Mouse (Mus musculus) G1E (cell line): ENCODE results near the gene Lrba. TPM values are rescaled to one million over a fixed set of nuclear protein-coding genes. Genes with fewer than 3 reads are reported as not detected.

ENCODE experiments used
- ATAC-seq: 2 replicates; pipeline ENCODE4 v1.8.0; 2016; ENCODE audit warnings: mild to moderate bottlenecking; ENCODE audit not compliant: insufficient number of reproducible peaks, poor library complexity, low FRiP score, severe bottlenecking; ENCODE audit errors: extremely low read depth
- DNase-seq: peaks from one replicate; pipeline ENCODE4 v3.0.0; 2012; ENCODE audit warnings: low spot score
- H3K27me3 ChIP-seq: 2 replicates; pipeline ENCODE4 v1.6.1; 2012; ENCODE audit warnings: mild to moderate bottlenecking, low read length, inconsistent platforms; ENCODE audit not compliant: insufficient read depth
- H3K36me3 ChIP-seq: replicated peaks from 2 replicates; pipeline ENCODE3; 2012; ENCODE audit warnings: mild to moderate bottlenecking, inconsistent platforms
- H3K4me1 ChIP-seq: 2 replicates; pipeline ENCODE4 v1.6.1; 2012; ENCODE audit warnings: low read depth, low read length, inconsistent platforms, mixed read lengths; ENCODE audit not compliant: insufficient read depth
- H3K4me3 ChIP-seq: 2 replicates; pipeline ENCODE4 v1.5.1; 2012; ENCODE audit warnings: low read depth, mild to moderate bottlenecking, inconsistent platforms, low read length, moderate library complexity, mixed read lengths
- H3K9me3 ChIP-seq: replicated peaks from 2 replicates; pipeline ENCODE4 v1.6.1; 2012; ENCODE audit warnings: inconsistent platforms
- CTCF ChIP-seq: IDR thresholded peaks from 2 replicates; pipeline ENCODE4 v1.5.1; 2012; ENCODE audit warnings: low read depth, low read length, inconsistent platforms, mixed read lengths
- GATA1 ChIP-seq: IDR thresholded peaks from 2 replicates; pipeline ENCODE4 v1.6.1; 2012; ENCODE audit warnings: borderline replicate concordance, low read length, inconsistent platforms, mixed read lengths
- GATA2 ChIP-seq: IDR thresholded peaks from 2 replicates; pipeline ENCODE4 v1.6.1; 2012; ENCODE audit warnings: low read depth, low read length, inconsistent platforms, borderline replicate concordance
- POLR2AphosphoS5 ChIP-seq: IDR thresholded peaks from 2 replicates; pipeline ENCODE4 v1.6.1; 2012; ENCODE audit warnings: low read depth, low read length, inconsistent platforms; ENCODE audit not compliant: insufficient replicate concordance
- TAL1 ChIP-seq: conservative IDR thresholded peaks from 2 replicates; pipeline ENCODE4 v1.6.1; 2012; ENCODE audit warnings: low read depth, low read length, inconsistent platforms, mixed read lengths
- polyA plus RNA-seq: library from polyadenylated mRNA; stranded (reverse); fragments of >175 nt; gene quantifications from 2 replicates; pipeline ENCODE4 v1.2.3, GENCODE M21; 2012
- total RNA-seq, 2 experiments: library from RNA; stranded (forward) in 1 of 2; stranded (reverse) in 1 of 2; fragments of 200-1000 nt in 1 of 2; fragments of >200 nt in 1 of 2; fragmentation: Nextera tagmentation in 1 of 2; gene quantifications; 2 replicates each; pipeline ENCODE4 v1.2.3; 2014 to 2017

Lrba gene
- total and polyA plus RNA-seq, 3 experiments: 6.1 to 34.4 (median 30.4) TPM

DNA sequence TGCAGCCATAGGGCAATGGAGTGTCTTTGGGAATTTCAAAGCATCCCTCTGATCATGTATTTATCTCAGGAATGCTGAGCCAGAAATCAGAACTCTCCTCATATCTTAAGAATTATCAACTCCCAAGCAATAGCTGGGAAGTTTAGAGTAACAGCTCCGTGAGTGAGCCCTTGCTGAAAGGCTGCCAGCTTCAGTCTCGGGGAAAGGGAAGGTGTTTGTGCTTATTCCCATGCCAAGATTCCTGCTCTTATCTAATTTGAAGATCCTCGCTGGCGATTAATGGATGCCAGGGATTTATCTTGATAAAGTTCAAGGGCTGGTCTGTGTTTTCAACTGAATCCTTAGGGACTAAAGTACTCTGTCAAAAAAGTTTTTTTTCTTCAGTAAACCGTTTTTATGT is 138.0 kb downstream of the Lrba start:
- Histone ChIP-seq H3K36me3 (peaks cover 17% of the 10 kb centered on the region), H3K4me3 (no peak overlapping the region), H3K4me1 (no peaks in the 10 kb centered on the region), H3K27me3 (no peaks in the 10 kb centered on the region), H3K9me3 (no peaks in the 10 kb centered on the region)
- DNase-seq: no peak
- TF ChIP-seq CTCF (no peak), GATA1 (no peak), TAL1 (no peak), GATA2 (no peak), POLR2AphosphoS5 (no peak)
- ATAC-seq: no peak

GRCm38 (mm10) chr3:86371466-86371865 is 147.0 kb downstream of the Lrba start:
- DNase-seq (no peak), ATAC-seq (no peak)
- Histone ChIP-seq H3K36me3 (peaks cover 4% of the 10 kb centered on the region), H3K4me1 (no peaks in the 10 kb centered on the region), H3K27me3 (no peaks in the 10 kb centered on the region), H3K4me3 (no peak overlapping the region), H3K9me3 (no peaks in the 10 kb centered on the region)
- TF ChIP-seq GATA1: no peak
- TF ChIP-seq TAL1: no peak
- no peak for TF ChIP-seq CTCF
- TF ChIP-seq POLR2AphosphoS5: no peak
- TF ChIP-seq GATA2: no peak

DNA sequence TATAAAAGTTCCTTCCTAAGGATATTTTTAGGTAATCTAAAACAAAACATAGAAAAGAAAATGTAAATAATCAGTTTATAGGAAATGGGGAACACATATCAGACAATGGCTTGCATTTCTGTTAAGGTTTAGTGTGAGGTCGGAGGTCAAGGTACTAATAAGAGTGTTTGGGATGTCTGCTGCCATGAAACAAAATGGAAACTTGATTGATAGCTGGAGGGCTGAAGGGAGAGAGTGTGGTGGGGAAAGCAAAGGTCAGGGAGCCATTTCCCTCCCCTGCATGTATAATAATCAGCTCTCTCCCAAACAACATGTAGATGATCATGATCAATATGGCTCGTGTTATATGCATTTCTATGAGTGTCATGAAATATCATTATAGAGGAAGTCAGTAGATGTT is 150.8 kb downstream of the Lrba start:
- no peaks in the 10 kb centered on the region for H3K27me3 ChIP-seq
- ATAC-seq: no peak
- no peak for TF ChIP-seq CTCF
- TF ChIP-seq GATA1: no peak
- TF ChIP-seq TAL1: no peak
- no peak for TF ChIP-seq GATA2
- TF ChIP-seq POLR2AphosphoS5: no peak
- H3K9me3 ChIP-seq: no peaks in the 10 kb centered on the region
- H3K4me1 ChIP-seq: no peaks in the 10 kb centered on the region
- H3K4me3 ChIP-seq: no peak overlapping the region
- H3K36me3 ChIP-seq: no peaks in the 10 kb centered on the region
- DNase-seq: no peak

DNA sequence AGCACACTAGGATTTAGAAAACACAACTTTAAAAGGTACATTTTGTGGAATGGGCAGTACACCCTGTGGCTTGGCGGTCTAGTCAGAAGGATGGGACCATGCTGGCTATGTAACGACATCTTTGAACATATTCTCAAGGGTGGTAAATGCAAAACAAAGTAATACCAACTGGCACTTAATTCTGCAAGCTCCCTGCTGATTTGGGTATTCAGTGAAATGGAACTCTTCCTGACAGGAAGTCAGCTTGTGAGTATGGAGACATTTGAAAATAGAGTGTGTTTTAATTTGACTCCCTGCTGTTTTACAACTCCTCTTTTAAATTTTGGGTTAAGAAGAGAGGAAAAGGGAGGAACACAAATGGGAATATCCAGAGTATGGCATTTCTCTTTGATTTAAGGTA is 158.1 kb downstream of the Lrba start:
- no peaks in the 10 kb centered on the region for H3K9me3 ChIP-seq
- TF ChIP-seq CTCF (no peak), GATA1 (no peak), POLR2AphosphoS5 (no peak), TAL1 (no peak), GATA2 (no peak)
- no peaks in the 10 kb centered on the region for H3K36me3 ChIP-seq
- H3K4me1 ChIP-seq: no peaks in the 10 kb centered on the region
- ATAC-seq (no peak), DNase-seq (no peak)
- no peak overlapping the region for H3K4me3 ChIP-seq
- no peaks in the 10 kb centered on the region for H3K27me3 ChIP-seq

DNA sequence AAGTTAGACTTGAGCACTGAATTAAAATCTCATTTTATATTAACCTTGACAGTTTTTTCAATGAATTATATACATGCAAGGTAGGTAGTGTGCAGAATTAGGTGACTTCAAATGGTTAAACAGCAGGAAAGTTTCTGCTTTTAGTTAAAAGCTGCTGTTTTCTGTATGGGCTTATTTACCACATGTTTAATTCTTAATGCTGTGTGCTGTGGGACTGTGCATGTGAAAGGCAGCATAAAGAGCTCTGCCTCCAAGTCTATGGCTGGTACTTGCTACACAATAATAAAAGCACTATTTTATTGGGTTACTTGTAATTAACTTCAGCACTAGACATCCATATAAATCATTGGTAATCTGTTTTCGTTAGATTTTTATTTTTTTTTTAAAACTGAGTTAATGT is 160.6 kb downstream of the Lrba start:
- Histone ChIP-seq H3K36me3 (no peaks in the 10 kb centered on the region), H3K4me1 (no peaks in the 10 kb centered on the region), H3K27me3 (no peaks in the 10 kb centered on the region), H3K9me3 (no peaks in the 10 kb centered on the region), H3K4me3 (no peak overlapping the region)
- ATAC-seq (no peak), DNase-seq (no peak)
- no peak for TF ChIP-seq GATA1
- TF ChIP-seq CTCF: no peak
- TF ChIP-seq TAL1: no peak
- no peak for TF ChIP-seq GATA2
- no peak for TF ChIP-seq POLR2AphosphoS5

DNA sequence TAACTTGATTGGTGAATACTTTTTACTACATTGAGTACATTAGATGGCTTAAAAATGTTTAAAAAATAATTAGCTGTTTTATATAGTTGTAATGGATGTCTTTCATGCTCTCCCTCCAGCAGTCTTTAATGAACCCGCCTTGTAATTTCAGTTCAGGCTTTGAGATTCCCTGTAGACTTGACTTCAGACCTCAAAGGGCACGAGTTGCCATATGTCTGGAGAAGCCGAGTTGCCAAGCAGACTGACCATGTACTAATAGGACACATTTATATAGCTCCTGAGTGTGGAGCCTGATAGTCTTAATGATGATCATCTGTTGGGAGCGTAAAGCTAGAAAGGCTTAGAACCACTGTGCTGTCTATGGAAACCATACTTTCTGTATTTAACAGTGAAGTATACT is 161.8 kb downstream of the Lrba start:
- ATAC-seq (no peak), DNase-seq (no peak)
- Histone ChIP-seq H3K27me3 (no peaks in the 10 kb centered on the region), H3K4me1 (no peaks in the 10 kb centered on the region), H3K4me3 (no peak overlapping the region), H3K9me3 (no peaks in the 10 kb centered on the region), H3K36me3 (no peaks in the 10 kb centered on the region)
- TF ChIP-seq TAL1: no peak
- TF ChIP-seq GATA2: no peak
- TF ChIP-seq POLR2AphosphoS5: no peak
- no peak for TF ChIP-seq CTCF
- TF ChIP-seq GATA1: no peak

- no peaks in the 10 kb centered on the region for H3K36me3 ChIP-seq
- TF ChIP-seq TAL1 (no peak), GATA2 (no peak), CTCF (no peak), POLR2AphosphoS5 (no peak), GATA1 (no peak)
- DNase-seq: no peak
- no peaks in the 10 kb centered on the region for H3K9me3 ChIP-seq
- no peaks in the 10 kb centered on the region for H3K27me3 ChIP-seq
- peaks cover 12% of the 10 kb centered on the region for H3K4me1 ChIP-seq
- ATAC-seq: no peak
- H3K4me3 ChIP-seq: no peak overlapping the region
These were observed 199.3 kb downstream of the Lrba start for GRCm38 (mm10) chr3:86423828-86424227.
